Mouse (Mus musculus): ENCODE measurements around the gene Tbc1d2b.
A peak's percentile ranks its signal among the peaks of the same experiment; 100 is the strongest.

Gene Tbc1d2b

DNA sequence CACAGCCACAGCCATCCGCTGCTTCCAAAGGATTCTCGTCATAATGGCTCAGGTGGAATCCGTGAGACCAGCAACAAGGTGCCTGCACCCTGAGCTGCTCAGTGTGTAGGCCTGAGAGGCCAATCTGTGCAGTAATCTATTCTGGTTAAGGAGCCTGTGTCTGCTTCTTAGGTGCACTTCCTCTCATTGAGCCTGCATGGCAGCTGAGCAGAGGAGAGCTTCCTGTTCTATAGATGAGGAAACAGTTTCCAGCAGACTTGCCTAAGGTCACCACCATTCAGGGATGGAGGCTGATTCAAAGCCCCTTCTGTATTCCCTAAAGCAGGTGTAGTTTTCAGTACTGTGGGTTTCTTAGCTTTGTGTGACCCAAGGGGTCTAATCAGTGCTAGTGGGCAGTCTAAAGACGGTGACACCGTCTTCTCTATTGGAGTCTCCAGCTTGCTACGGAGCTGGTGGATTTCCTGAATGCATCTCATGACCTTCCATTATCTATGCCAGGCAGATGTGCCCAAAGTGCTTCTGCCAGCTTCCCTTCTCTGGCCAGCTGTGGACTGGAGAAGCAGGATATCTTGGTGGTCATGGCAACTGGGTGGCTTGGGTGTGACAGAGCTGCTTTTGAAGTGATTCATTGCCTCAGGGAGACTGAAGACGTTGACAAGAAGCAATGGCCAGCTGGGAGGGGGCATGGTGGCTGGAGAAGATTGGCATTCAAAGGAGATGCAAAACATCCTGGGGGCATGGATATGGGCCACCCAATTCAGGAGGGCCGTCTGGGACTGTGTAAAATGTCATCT, 97.9 kb downstream of the Tbc1d2b start:
- DNase-seq (ENCODE audit: low read depth, low spot score) = no peak

DNA sequence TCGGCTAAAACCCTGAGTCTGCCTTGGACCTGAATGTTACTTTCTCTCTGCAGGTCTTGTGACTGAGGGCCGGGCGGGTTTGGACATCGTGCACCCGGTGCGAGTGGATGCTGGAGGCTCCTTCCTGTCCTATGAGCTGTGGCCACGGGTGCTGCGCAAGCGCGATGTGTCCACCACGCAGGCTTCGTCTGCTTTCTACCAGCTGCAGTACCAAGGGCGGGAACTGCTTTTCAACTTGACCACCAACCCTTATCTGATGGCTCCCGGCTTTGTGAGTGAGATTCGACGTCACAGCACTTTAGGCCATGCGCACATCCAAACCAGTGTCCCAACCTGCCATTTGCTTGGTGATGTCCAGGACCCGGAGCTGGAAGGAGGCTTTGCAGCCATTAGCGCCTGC, 99.2 kb downstream of the Tbc1d2b start:
- no peak for DNase-seq (ENCODE audit: low read depth, low spot score)

DNA sequence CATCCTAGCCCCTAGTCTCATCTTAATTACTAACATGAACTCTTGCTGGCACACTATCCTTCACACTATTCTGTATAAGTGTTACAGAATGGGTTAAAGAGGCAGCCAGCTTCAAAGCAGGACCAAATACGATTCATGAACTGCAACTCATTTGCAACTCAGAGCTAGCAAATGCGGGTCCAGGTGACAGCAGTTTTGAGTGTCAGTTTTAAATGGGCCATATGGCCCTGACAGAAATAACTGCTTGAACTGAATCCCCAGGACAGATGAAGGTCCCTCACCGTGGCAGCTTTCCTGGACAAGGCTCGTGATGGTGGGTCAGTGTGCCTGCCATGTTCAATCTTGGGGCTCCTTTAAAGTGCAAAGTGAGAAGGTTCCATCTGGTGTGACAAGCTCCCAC, 100.6 kb downstream of the Tbc1d2b start:
- no peak for DNase-seq (ENCODE audit: low read depth, low spot score)

DNA sequence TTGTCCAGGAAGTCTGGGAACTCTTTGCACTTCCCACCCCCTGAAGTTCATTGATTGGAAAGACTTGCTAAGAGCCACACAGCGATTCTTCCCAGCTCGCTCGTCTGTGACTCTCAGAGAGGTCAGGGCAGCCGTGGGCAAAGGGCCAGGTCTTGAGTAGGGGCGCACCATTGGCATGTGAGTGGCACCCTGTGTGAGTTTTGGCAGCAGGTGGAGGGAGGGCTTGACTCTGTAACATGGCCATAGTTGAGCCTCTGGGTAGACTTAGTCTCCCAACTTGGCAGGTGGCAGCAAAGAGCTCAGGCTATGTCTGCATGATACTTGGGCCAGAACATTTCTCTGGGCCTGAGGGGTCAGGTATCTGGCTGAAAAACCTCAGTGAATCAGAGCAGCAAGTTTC, 104.0 kb downstream of the Tbc1d2b start:
- DNase-seq (ENCODE audit: low read depth, low spot score) = no peak

DNA sequence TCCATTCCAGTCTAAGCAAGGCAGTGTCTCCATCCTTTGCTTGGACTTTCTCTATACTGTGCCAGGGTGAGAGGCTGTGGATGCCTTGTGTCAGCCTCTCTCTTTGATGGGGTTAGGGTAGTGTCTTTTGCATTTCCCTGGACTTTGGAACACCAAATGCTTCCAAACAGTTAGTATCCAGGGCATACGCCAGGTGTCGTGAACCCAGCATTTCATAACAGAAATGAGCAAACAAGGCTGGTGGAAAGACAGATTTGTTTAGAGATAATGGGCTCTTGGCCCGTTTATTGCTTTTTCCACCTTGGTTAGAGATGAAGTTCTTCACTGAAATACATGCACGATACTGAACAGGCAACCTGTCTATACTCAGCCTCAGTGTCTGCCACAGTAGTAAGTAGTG, 105.0 kb downstream of the Tbc1d2b start:
- no peak for DNase-seq (ENCODE audit: low read depth, low spot score)

DNA sequence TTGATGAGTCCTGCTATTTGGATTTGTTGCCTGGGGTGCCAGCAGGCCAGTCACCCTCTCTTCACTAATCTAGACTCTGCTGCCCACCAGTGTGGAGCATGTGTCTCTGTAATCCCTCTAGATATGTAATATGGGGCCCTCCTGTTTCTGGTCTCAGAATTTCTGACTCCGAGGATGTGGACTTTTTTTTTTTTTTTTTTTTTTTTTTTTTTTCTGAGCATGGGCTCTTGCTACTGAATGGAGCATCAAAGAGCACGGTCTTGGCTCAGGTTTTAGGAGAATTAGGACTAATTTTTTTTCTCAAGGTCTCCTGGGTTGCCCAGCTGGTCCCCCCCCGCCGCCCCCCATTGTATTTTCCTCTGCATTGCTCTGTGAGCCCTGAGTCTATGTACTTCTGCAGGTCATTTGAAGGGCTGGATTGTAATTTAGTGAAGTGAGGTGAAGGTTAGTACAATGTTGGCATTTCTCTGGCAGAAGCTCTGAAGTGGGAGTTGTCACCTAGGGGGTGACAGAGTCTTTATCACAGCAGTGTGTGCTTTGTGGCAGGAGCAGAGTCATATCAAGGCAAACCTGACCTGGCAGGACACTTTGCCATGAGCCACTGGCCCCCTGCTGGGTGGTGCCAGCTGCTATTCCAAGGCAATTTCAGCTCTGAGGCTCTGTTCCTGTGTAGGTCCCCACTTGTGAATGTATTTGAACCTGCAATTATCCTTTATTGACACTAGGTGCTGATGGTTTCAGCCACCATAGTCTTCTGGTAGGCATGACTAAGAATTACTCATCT, 105.7 kb downstream of the Tbc1d2b start:
- DNase-seq (ENCODE audit: low read depth, low spot score) = no peak

DNA sequence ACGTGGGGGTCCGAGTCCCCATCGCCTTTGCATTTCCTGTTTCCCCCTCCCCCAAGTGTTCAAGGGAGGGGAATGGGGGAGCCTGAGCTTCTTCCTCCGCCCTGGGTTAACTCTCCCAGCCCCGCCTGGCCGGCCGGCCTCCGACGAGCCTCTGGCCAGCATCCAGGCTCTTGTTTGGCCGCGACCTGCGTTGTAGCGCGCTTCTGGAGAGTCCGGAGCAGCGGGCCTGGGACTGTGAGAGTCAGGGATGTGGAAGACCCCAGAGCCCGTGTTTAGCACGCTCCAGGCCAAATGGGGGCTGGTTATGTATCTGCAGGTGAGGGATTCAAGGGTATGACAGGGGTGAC, 106.9 kb downstream of the Tbc1d2b start:
- no peak for DNase-seq (ENCODE audit: low read depth, low spot score)

DNA sequence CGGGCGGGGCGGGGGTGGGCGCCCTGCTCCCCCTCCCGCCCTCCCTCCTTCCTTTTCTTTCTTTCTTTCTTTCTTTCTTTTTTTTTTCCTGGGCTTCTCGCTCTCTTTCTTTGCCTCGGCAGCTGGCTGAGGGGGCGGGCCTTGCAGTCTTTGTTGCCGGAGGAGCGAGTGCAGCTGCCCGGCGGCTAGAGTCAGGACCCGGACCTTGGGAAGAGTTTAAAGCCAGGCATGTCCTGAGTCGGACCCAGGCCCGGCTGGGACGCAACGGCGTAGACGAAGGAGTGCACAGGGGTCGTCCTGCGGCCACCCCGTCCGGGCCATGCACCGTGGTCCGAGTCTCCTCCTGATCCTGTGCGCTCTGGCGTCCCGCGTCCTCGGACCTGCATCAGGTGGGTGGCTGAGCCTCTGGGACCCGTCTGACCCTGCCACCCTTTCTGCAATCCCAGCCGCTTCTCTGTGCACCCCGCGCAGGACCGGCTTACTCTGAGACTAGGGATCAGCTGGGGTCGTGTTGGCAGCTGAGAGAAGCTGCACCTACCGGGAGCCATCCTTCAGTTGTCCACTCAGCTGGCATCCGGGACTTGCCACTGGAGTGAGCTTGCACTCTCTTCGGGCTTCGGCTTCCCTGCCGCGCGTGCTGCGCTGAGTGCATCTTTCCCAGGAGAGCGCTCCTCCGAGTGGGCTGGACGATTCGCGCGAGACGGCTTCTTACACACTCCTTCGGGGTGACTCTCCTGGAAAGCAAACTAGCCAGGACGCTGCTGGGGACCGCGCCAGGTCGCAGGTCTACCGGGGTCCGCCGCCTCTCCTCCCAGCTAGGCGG, 107.5 kb downstream of the Tbc1d2b start, which contains the start of gene Adamts7:
Adamts7 (plus strand) TSS at position 144 of the 823 bp plus-strand sequence.
- DNase-seq (ENCODE audit: low read depth, low spot score) = peak; percentile 9

DNA sequence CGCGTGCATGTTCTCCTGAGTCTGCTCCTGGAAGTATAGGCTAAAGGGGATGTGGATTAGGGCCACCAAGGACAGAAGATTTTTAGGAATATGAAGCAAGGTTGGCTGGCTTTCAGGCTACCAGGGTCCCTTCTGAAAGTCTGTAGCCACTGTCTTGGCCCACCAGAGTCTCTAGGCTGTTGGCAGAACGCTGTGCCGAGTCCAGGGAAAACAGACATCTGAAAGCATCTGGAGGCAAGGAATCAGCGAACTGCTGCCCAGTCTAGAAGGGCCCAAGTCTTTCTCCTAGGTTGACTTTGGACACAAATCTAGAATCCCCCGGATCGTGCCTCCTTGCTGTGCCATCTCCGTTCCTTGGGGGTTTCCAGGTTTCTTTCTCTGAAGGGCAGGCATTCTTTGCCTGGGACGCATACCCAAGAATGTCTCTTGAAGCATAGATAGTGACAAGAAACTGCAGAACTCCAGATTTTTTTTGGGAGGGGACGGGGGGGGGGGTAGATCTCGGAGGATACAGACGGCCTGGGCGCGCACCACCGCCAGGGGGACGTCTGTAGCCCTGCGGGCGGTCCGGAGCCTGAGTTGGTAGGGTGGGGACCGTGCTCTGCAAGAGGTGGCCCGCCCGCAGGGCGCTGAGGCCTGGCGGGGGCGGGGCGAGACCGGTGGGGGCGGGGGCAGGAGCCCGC, 108.2 kb downstream of the Tbc1d2b start:
- DNase-seq (ENCODE audit: low read depth, low spot score) = peak; percentile 29
